Mouse (Mus musculus) stomach, embryonic 15.5 days (tissue): ENCODE measurements around the gene Gm17577. TPM values are rescaled to one million over a fixed set of nuclear protein-coding genes. Genes with fewer than 3 reads are reported as not detected.
"Not testable (repeated sequence)": the region's sequence is repeated elsewhere in the genome, so short reads cannot be mapped to it uniquely, and the experiment has no call there.

Experiments
- ATAC-seq: fragments of 200-750 bp; cut with Nextera tagmentation; 2 replicates; pipeline ENCODE4 v1.8.0; 2017; ENCODE audit warnings: low read depth, moderate number of reproducible peaks, moderate TSS enrichment; ENCODE audit not compliant: insufficient read depth, low FRiP score
- H3K27ac ChIP-seq: fragments of 300-500 bp; sonication (generic); 2 replicates; pipeline ENCODE4 v1.5.1; 2015; ENCODE audit warnings: mild to moderate bottlenecking, inconsistent platforms
- H3K27me3 ChIP-seq: fragments of 300-500 bp; sonication (generic); replicated peaks from 2 replicates; pipeline ENCODE4 v1.6.1; 2015; ENCODE audit warnings: inconsistent platforms
- H3K36me3 ChIP-seq: fragments of 300-500 bp; sonication (generic); 2 replicates; pipeline ENCODE4 v1.6.1; 2015; ENCODE audit warnings: inconsistent platforms
- H3K4me1 ChIP-seq: fragments of 300-500 bp; sonication (generic); 2 replicates; pipeline ENCODE4 v1.6.1; 2015; ENCODE audit warnings: inconsistent platforms
- H3K4me2 ChIP-seq: fragments of 300-500 bp; sonication (generic); 2 replicates; pipeline ENCODE4 v1.6.1; 2015; ENCODE audit warnings: mild to moderate bottlenecking, inconsistent platforms
- H3K4me3 ChIP-seq: fragments of 300-500 bp; sonication (generic); replicated peaks from 2 replicates; pipeline ENCODE4 v1.5.1; 2015; ENCODE audit warnings: inconsistent platforms
- H3K9ac ChIP-seq: fragments of 300-500 bp; sonication (generic); 2 replicates; pipeline ENCODE4 v1.6.1; 2015; ENCODE audit warnings: inconsistent platforms
- H3K9me3 ChIP-seq: fragments of 300-500 bp; sonication (generic); 2 replicates; pipeline ENCODE4 v1.6.1; 2016; ENCODE audit warnings: inconsistent platforms
- WGBS: fragments of 180-500 bp; shearing (Covaris S2); methylation state at CpG from one replicate; pipeline ENCODE4 v1.1.7; 2015; 5-methylcytosine and 5-hydroxymethylcytosine counted together
- polyA plus RNA-seq: library from polyadenylated mRNA; unstranded; fragments of >200 nt; fragmentation: Nextera tagmentation; extraction: Ambion mirVana; gene quantifications from 2 replicates; pipeline ENCODE4 v1.2.1, GENCODE M21; 2015

The Gm17577 gene
- not detected in 2 replicates for polyA plus RNA-seq

DNA sequence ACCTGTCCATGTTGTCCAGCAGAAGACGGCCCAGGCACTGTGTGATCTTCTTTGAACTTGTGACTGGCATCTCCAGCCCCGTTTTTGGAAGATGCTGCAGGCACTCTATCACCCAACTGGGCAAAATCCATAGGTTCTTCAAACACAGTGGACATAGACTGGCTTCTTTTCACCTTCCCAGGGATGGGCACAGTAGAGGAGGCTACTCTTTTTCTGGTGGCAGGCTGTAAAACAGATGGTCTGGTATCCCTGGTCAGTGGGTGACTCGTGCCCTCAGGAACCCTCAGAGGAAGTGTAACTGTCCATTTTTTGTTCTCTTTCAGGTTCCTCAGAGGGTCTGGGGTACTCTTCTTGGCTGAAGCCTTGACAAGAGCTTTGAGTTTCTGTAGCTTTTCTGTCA is at the start of gene Gm17577:
TSS of gene Gm17577 (minus strand) at position 101 of the 400 bp plus-strand sequence.
- H3K9ac ChIP-seq, H3K4me1 ChIP-seq, H3K4me2 ChIP-seq, H3K4me3 ChIP-seq, H3K27ac ChIP-seq, H3K27me3 ChIP-seq, H3K9me3 ChIP-seq, ATAC-seq, H3K36me3 ChIP-seq: not testable (repeated sequence)
- WGBS, result no CpG with 5 or more reads among the region's 3 CpGs

DNA sequence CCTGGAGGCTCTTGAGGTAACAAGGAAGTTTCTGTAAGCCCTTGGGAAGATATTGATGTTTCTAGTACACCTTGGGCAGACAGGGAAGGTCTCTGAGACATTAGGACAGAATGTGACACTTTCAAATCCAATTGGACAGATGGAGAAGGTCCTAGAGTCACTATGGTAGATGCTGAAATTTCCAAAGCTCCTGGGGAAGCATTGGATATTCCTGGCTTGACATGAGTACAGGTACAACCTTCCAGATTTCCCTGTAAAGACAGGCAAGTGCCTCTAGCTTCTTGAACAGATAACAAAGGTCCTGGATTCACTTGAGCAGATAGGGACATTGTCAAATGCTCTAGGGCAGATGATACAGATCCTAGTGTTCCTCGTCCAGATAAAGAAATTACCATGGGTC is 24.3 kb downstream of the Gm17577 start, which contains the start of gene Srsx:
TSS of gene Srsx (minus strand) at position 101 of the 400 bp plus-strand sequence.
- not testable (repeated sequence) for H3K27me3 ChIP-seq, H3K27ac ChIP-seq, H3K9me3 ChIP-seq, H3K4me1 ChIP-seq, H3K36me3 ChIP-seq, H3K9ac ChIP-seq, H3K4me3 ChIP-seq, ATAC-seq, H3K4me2 ChIP-seq
- no CpG with 5 or more reads among the region's 1 CpGs for WGBS

Other genes starting within 250 kb of the Gm17577 start
- not detected in 2 replicates for gene Gm17521, start 217.2 kb downstream of the Gm17577 start, polyA plus RNA-seq
- 9.0 and 12.3 TPM in 2 replicates for gene Cldn34c1, start 143.4 kb downstream of the Gm17577 start, polyA plus RNA-seq
- not detected in 2 replicates for gene Srsx, start 24.4 kb downstream of the Gm17577 start, polyA plus RNA-seq